Mouse (Mus musculus): ENCODE measurements at regions not wholly inside any gene's neighbourhood (a gene's known extent, or its start where the extent isn't known, plus 50 kb on each side); places are given as distances from the start of the nearest gene placed in this dataset.
"Not testable (repeated sequence)": the region's sequence is repeated elsewhere in the genome, so short reads cannot be mapped to it uniquely, and the experiment has no call there.

DNA sequence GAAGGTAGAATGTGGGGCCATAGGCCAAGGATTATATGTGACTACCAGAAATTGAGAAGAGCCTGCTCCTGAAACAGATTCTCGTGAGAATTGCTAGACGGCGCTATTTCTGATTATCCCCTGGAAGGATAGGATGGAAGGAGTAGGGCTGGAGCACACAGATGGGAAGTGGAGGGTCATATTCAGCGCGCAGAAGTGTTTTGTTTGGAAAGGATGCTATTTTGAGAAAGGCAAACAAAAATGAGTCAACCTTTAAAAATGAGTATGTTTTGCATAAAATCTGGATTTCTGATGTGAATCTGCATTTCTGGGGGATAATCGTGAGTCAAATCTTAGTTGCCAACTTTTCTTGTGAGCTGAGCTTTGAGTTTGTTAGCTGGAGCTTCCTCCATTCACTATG lies 58.1 kb upstream of the Fshb start:
- no peak for DNase-seq

DNA sequence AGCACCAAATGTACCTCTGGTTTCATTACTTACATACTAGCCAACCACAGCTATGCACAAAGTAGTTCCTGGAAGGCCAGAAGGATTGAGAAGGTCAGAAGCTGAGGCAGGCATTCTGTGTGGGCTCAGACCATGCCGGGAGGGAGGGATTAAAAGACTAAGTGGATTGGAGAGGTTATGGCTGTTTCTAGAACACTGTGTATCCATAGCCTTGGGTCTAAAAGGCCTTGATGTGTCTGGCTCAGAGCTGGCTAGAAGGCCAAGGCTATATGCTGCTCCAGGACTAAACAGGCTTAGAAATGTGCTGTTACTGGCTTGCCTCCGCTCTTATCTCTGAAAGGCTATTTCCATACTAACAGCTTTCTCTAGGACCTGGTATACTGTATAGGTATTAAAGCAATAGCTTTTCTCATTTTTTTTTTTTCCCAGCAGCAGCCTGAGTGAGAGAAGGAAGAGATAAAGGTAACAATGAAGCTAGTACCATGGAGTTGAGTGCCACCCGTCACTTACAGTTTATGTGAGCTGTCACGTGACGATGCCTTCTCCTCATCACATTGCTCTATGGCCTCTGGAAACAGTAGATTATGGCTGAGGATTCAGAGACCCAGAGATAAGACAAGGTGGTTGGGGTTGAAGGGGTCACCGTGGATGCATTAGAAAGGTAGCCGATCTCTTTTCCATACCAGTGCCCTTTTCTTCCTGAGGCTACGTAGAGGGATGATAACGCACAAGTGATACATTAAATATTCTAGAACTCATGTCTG lies 59.4 kb upstream of the Fshb start:
- DNase-seq: no peak

DNA sequence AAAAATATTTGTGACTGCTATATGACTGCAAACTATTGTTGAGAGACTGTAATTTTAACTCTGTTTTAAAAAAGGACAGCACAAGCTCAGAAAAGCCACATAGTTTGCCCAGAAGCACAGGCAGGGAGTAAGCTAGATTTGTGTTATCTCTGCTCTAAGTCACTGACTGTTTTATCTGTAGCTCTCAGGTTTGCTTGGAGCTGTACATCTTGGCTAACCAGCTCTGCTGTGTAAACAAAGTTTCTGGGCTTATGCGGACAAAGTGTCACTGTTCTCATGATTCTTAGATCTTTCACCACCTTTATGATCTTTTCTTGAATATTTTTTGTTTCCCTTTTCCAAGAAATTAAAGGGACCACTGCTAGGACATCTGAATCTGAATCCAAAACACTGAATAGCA lies 60.2 kb upstream of the Fshb start:
- no peak for DNase-seq

DNA sequence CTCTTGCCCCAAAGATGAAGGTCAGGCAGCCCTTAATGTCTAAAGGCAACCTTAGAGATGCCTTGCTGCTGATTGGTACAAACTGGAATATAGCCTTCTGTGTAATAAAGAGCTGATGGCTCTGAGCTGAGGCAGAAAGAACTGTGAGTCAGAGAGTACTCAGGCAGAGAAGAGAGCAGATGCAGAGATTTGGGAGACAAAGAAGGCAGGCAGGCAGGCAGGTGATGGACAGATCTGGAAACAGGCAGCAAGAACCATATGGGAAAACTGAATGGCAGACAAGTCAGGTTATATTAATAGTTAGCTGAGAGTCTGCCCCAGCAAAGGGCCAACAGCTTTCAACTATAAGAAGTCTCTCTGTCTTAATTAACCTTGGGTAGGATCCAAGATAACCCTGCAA lies 73.7 kb upstream of the Fshb start:
- DNase-seq: no peak

DNA sequence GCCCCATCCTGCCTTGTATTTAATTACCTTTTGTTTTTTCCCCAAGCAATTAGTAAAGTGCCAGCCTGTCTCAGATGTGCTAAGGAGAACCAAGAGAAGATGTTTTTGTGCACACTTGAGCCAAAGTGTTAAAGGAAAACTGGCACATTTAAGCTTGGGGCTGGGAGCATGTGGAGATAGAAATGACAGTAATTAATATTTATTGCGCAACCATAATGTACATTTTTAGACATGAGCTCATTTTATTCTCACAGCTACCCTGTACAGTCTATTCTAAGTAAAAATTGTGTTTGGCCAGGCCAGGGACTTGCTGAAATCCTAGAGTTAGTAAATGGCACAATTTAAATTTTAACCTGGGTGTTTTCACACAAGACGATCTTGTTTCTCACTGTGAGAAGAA lies 89.9 kb upstream of the Fshb start:
- DNase-seq: no peak

DNA sequence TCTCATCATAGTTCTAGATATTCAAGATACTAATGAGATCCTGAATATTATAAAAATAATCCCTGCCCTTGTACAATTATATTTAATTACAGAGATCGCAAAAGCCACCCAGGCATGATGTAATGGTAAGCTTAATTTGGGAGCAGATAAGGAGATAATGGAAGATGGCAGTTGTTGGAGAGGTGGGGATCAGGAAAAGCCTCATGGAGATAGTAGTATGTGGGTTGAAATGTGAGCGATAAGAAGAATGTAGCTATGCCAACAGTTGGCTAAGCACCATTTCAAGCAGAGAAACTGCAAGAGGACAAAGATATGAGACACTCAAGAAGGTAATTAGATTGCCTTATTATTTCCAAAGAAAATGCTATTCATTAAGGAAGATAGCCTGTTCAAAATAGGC lies 90.4 kb upstream of the Fshb start:
- DNase-seq: no peak

DNA sequence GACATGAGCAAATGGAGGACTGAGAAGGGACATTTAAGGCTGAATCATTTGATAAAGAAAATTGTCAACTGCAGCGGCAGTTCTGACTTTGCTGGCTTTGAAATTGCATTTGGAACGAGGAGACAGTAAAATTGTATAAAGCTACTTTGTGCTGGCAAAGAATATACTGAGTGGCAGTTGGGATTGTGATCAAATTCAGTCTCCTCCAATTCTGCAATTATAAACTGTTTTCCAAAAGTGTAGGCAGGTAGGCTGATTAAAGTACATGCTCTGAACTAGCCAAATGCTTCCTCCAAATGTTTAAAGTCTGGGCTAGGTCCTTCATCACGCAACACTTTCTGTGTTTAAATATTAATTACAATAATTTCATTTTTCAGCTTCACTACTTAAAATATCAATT lies 90.9 kb upstream of the Fshb start:
- DNase-seq: no peak

DNA sequence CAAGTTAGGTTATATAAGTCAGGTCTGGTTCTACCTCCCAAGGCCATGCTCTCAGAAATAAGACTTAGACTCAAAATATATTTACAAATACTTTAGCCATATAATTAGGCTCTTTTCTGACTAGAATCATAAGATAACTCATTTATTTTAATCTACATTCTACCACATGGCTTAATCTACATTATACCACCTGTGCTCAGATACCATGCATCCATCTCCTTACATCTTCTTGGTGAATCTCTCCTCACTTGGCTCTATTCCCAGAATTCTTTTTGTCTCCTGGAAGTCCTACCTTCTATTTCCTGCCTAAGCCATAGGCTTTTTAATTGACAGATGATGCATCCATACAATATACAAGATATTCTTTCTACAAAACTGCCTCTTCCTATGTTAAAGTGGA lies 92.4 kb upstream of the Fshb start:
- DNase-seq: no peak

DNA sequence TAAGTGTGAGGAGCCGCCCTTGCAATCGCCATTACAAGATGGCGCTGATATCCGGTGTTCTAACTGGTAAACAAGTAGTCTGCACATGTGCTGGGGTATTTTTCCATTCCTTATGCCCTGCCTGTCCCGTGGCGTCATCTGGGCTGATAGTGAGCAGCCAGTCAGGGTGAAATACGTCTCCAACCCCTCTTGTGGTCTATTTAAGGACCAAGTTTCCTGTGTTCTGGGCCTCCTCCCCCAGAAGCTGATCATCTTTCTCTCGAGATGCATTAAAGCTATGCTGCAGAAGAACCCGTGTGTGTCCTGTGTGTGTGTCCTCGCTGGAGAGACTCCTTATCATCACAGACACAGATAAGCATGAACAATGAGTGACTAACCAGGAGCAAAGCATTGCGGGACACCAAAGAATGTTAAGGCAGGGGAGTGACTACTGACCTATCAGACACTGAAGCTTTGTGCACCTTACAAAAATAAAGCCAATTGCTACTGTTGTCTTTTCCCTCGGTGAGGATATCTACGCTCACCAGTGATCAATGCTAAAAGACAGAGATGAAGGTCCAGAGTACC lies 99.5 kb upstream of the Fshb start:
- DNase-seq: not testable (repeated sequence)

DNA sequence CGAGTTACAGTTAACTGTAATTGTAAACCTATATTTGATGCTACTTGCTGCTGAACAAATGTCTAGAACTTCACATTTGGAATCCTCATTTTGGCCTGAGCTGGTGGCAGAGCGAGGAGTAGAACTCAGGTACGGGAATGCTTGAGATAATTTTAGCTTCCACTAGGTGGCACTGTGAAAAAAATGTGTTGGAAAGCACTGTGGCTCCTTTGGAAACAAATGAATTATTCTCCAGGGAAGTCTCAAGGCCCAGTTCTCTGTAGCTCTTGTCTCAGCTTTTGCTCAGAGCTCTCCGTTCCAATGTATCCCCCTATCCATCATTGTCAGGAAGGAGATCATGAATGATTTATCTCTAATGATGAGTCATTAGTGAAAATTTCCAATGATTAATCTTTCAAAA lies 114.7 kb upstream of the Kcna4 start:
- DNase-seq: peak; percentile 42

DNA sequence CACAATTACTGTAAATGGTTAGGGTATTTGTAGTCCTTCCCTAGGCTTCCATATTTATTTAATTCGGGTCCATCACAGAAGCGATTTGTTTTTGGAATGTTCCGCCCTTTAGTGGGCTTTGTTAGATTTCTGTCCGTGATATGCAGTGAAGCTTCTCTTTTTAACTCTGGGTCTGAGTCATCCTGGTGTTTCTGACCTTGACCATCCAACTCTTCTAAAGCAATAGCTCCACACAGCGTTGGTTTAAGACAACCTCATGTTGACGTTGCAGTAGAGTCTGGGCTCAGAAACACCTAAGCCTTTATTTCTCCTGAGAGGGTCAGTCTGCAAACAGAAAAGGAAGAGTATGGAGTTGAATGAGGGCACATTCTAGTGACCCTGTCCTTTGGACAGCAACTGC lies 107.4 kb upstream of the Kcna4 start:
- DNase-seq: no peak

DNA sequence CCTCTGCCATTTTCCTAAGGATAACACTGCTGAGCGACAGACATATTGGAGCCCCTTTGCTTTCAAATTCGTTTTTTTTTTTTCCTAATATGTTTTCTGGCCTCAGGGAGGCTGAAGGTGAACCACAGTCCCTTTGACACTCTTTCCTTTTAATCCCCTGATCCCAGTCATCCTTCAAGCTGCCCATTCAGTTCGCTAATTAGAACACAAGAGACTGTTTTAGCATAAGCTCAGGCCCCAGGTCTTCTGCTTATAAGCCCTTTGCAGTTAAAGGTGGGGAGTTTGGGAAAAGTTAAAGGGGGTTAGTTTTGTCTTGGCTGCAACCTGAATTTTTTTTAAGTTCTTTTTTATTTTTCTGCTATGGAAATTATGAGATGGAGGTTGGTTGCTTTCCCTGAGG lies 105.6 kb upstream of the Kcna4 start:
- DNase-seq: no peak

DNA sequence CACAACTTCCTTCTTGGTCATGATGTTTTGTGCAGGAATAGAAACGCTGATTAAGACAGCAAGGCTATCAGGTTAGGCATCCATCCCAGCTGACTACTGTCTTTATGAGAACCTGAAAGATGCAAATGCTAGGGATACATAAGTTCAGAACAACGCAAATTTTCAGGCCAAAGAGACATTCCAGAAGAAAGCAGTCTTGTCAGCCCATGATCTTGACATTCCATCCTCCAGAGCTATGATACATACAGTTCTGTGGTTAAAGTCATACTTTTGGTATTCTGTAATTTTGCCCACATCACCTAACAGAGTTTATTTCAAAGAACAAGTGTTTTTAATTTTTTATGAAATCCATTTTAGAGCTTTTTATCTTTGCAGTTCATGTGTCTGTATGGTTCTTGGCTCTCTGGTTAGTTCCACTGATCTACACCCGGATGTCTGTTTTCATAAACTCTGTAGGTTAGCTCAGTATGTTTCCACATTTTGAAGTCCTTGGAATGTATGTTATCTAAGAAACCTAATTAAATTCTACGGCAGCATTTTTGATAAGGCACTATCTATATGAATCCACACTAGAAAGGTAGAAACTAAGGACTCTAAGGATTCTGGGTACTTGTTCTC lies 88.5 kb upstream of the Kcna4 start:
- DNase-seq: no peak

DNA sequence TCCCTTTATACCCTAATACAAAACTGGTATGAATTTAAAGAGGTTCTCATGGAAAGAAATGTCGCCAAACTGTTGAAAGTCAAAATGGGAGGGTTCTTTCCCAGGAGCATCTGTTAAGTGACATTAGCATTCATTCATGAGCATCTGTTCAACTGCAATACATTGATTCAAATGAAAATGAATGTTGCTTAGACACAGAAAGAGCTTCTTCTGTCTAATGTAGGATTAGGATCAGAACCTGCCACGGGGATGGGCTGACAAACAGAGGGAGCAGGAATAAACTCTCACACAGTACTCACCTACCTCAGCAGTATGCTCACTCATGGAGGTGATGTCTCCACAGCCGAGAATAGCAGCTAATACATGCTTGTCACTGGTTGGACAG lies 88.0 kb upstream of the Kcna4 start:
- no peak for DNase-seq

DNA sequence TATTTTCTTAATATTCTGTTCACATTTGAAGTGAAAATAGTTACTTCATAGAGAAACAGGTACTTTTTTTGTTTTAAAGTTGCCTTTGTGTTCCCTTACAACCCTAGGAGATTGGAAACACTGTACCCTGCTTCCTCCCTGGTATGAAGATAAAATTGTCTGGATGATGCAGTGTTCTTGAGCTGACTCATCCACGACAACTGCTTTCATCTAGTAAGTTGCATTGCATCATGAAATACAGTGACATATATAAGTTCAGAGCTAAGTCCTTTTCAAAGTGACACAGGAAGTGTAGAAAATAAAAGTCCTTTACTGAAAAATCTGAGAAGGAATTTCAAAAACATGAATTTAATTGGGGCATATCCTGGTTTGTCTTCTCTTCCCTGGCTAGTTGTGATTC lies 68.9 kb upstream of the Kcna4 start:
- no peak for DNase-seq

DNA sequence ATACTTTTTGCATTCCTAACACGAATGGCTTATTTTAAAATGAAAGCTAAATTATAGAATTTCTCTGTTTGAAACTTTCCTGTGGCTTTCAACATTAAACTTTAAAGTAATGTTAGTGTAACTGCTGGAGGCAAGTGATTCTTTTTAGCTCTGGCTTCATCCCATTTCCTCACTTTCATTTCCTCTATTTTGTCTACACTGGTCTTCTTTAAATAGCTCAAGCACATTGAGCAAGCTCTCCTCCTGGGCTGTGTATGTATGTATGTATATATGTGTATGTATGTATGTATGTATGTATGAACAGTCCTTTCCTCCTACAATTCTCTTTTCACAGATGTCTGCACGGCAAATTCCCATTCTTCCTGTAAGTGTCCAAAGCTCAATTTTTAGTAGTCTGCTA lies 65.8 kb upstream of the Kcna4 start:
- no peak for DNase-seq

DNA sequence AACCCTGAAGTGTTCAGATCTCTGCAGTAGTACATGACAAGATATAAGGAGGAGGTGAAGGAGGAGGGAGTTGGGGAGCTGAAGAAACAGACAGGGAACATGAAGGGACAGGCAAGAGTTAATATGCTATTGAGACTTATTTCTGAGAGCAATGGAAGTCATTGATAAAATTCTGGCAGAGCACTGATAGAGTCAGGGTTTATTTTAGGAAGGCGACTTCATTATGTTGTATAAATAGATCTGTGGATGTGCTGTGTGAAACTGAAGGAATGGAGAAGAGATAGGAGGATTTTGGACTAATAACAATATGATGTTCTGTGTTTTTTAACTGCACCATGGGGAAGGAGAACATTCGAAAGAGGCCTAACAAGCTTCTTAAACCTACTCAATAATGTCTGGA lies 63.0 kb upstream of the Kcna4 start:
- no peak for DNase-seq

DNA sequence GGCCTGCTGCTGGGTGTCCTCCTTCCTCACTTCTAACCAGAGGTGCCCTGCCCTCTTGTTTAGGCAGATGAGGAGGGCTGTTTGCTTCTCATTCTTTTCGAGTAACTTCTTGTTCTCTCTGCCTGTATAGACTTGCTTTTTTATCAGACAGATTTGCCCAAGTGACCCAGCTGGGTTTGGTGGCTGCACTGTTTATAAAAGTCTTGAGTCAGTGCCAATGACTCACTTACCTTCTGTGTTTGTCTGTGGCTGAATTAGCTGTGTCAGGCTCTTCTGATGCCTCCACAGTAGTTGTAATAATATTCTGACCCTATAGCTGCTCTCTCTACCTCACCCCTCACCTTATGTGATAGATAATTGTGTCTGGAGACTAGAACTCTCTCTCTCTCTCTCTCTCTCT lies 62.2 kb upstream of the Kcna4 start:
- no peak for DNase-seq

DNA sequence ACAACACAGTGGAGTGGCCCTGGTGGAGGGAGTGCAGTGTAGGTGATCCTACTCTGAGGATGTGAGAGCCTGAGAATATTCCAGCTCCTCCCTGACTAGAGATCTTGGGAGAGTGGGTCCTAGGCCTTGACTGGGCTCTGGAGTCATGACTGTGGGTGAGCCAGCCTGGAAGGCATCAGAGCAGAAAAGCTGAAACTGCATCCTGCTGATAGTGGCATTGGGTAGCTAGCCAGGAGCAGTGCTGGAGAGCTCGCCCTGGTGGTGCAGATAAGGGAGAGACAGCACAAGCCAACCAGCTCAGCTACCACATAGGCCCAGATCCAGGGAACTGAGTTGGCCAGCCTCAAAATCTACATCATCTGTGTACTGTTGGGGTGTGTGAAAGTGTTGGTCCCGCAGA lies 58.8 kb upstream of the Kcna4 start:
- DNase-seq: no peak

DNA sequence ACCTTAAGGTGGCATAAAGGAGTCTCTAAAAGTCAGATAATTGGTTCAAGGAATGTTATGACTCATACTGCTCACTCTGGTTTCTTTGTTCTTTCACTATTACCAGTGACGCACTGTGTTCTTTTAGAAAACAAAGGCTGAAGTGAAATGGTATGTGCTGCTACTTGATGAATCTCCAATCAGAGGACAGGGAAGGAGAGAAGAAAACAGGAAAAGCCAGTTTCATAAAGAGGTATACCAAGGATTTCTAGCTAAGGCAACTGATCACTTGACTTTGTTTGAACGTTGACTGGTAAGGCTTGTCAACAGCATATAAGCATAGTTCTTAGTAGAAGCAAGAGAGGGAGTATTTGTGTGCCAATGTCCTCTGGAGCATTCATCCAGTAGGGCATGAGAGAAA lies 57.6 kb upstream of the Kcna4 start:
- no peak for DNase-seq

Measured in embryo, embryonic 11 days (tissue).